Mouse (Mus musculus) embryo, embryonic 11.5 days (tissue): ENCODE measurements around the gene Rras2.

Experiments used
- DNase-seq: peaks from one replicate; pipeline ENCODE4 v3.0.0-alpha.2; 2012; ENCODE audit warnings: low read depth, low spot score

The Rras2 gene

DNA sequence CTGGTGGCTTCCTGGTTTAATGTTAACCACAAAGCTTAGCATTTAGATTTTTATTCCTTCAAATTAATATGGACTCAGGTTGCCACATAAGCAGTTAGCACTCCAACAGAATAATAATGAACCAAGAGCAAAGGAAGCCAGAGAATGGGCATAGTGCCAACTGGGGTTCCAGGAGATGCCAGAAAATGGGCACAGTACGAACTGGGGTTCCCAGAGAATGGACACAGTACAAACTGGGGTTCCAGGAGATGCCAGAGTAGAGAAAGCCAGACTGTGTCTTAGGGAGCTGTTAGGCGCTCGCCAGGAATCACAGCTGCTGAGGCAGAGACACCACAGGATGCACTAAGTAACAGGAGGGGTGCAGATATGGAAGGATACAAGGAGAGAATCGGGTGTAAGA, 80.3 kb downstream of the Rras2 start:
- DNase-seq, result no peak

DNA sequence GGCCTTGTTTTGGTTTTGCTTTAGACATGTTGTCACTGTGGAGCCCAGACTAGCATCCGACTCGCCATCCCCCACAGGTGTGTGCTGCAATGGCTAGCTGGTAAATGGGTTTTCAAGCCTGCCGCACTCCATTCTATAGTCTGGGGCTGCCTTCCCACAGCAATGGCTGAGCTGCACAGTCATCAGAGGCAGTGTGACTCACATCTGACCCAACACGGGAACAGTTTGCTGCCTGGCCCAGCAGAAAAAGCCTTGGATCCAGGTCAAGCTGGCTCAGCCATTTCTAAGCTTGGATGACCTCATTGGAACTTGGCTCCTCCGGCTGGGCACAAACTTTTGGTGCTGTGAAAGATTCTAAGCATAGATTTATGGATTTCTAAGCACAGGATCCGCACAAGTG, 88.0 kb downstream of the Rras2 start:
- no peak for DNase-seq

DNA sequence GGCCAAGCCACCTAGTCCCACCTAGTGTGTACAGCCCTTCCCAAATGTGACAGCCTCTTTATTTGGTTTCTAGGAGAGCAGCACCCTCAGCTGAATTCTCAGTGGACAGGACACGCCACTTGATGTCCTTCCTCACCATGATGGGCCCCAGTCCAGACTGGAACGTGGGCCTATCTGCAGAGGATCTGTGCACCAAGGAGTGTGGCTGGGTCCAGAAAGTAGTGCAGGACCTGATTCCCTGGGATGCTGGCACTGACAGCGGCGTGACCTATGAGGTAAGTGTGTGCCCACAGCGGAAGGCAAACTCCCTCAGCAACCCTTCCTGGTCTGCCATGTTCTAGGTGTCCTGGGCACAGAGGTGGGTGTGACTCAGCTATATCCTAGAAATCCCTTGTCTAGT, 88.8 kb downstream of the Rras2 start:
- no peak for DNase-seq

DNA sequence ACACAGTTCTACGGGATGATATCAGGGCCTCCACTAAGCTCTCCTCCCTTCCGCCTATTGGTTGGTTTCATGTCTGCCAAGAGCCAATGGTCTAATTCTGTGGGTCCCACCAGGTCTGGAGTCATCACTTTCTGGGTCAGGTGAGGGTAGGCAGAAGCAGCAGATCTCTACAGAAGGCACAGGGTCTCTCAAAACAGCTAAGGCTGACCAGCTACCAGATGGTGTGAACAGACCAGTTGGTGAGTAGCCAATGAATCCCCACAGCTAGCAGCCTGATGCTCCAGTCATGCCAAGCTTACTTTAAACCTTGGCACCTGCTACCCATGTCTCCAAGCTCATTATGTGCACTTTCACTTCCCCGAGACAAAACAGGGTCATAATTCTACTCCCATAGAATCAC, 90.2 kb downstream of the Rras2 start:
- no peak for DNase-seq

DNA sequence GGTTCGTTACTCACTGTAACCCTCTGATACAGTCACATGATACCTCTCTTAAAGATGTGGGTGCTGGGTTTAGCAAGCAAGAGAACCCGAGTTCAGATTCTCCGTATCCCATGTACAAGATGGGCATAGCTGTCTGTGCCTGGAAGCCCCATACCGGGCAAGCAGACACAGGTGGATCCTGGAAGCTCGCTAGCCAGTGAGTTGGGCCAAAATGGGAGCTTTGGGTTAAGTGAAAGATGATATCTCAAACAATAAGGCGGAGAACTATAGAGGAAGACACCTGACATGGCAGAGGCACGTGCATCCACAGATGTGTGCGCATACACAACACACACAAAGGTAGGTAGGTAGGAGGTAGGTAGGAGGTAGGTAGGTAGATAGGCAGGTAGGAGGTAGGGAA, 90.7 kb downstream of the Rras2 start:
- DNase-seq, result no peak

DNA sequence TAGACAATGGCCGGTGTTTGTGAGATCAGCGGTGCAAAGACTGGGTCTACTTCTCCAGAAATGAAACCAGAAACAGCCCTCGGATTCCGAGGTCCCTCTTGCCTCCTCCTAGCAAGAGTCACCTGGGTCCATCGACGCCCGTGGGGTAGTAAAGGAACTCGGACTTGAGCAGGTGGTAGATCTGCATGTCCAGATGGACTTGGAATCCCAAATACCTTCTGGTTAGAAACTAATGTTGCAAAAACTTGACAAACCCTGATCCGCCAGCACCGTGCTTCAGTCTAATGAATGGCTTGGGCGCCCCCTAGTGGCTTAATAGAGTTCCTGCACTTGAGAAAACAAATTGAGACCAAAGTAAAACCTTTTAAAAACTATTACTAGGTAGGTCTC, 96.9 kb downstream of the Rras2 start:
- peak; percentile 59 for DNase-seq

DNA sequence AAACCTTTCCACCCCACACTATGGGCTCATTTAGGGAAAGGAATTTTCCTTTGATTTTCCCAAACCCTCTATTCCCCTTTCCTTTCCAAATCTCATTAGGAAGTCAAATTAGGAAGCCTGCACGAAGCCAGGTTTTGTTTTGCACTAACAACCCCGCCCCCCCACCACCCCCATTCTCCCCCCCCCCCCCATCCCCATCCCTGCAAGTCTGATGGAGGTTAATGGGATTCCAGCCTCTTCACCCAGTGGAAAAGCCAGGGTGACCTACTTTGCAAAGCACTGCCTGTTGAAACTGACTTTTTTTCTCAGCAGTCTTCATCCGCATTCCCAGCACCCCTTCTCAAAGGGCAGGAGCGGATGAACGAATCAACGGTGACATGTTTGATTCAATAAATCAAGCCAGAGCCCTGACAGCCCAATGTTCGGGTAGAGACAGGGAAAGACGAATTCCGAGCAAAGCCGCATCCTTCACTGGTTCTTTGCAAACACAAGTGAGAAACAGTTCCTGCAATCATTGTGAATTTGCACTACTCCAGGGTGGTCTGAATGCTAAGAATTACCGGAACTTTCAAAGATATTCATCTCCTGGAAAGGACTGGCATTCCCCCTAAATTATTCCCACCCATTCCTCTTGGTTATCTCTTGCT, 97.4 kb downstream of the Rras2 start:
- no peak for DNase-seq

DNA sequence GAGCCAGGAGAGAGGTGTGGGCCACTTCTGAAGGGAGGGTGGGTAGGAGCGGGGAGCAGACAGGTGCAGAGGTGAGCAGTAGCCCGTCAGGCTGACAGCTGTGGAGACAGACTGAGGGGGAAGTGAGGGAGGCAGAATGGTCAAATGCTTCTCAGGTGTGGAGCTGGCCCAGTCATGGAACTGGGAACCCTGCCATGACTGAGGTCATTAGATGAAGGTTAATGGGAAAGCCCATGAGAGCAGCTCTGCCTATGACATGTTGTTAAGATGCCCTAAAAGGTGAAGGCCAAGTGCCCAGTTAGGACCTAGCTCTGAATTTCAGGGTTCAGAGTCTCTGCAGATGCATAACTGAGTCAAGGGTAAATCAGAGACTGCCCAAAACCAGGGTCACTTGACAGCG, 98.7 kb downstream of the Rras2 start:
- DNase-seq, result no peak

DNA sequence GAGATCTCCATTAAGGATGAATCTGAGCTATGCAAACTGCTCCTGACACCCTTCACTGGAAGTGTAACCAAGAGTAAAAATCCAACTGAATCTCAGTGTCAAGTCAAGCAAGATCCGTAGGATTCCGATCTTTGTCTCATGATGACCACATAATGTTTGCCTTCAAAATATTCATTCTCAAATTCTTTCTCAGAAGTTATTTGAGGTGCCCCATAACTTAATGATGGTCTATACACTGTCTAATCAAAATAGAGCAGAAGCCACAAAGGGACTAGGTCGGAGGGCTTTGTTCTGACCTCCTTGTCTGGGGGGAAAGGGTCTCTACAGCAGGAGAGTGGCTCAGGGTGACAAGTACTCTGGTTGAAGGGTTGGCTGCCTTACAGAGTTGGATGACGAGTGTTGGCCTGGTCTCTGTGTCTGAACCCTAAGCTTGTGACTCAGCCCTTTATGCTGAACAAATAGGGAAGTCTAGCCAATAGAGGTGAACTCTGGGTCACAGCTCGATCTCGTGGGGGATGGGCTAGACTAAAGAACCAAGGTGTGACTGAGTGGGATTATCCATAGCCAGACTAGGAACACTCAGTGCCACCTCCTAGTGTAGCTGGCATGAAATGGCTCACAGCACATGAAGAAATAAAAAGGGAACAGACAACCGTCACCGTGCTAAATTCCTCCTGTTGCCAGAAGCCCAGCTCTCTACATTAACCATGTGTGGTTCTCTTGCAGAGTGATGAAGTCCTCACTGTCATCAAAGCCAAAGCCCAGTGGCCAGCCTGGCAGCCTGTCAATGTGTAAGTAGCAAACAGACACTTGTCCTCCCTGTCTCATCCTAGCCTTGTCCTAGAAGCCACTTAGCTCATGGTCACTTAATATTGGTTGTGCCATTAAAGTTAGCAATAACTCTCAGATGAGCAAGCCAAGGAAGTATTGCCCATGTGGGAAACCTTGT, 101.3 kb downstream of the Rras2 start:
- DNase-seq, result no peak

DNA sequence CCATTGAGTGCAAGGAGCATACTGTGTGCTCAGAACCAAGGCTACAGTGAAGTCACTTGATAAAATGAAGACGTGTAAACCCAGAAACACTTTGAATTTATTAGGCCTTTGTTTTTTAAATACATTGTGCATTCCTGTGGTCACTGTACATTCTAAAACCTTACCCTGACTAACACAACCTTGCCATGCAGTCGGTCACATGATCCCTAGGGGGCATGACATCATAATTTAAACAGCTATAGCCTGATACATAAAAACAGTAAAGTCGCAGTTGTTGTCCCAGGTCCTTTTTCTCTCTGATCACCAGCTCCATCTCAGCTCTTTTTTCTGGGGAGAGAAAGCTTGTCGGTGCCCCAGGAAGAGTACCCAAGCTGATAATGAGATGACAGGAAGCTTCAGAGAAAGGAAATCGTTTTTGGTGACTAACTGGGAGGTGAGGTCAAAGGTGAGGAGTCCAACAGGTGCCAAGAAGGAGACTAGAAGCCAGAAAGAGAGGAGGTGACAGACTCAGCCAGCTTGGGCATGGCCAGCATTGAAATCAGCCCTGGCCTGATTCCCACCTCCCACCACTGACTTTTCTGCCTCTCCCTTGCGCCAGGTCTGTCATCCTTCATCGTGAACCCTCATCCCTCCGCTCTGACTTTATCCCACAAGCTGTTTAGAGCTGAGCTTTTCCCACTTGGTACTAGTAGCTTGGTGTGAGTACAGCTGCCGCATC, 105.7 kb downstream of the Rras2 start:
- DNase-seq, result no peak

DNA sequence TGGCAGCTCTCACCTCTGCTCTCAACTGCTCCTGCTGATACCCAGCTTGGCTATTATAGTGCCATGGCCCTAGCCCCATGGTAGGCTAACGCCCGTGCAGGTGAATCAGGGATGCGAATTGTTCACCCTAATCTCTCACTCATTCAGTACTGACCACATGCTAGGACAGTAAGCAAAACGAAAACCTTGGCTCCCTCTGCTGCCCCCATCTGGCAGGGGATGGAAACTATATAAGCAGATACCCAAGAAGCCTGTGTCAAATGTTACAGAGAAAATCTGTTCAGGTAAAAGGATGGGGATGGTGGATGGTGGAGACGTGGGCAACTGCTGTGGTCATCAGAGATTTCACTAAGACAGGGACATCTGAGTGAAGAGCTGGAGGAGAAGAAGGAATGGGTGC, 110.0 kb downstream of the Rras2 start:
- peak; percentile 7 for DNase-seq

DNA sequence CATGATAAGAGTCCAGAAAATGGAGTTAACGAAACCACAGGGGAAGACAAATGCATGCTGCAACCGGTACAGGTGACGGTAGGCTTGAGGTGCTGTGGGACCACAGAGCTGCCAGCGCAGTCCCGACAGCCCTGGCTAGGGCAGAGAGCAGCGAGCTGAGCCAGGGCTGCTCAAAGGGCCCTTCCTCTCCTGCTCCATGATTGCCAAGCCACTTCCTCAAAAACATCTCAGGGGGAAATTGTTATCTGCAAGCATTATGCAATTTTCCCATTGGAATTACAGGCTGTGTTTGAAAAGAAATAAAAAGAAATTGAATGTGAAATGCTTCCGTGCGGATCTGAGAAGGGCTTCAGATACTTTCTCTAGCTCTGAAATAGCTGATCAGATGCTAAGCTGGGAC, 111.1 kb downstream of the Rras2 start:
- DNase-seq, result no peak

DNA sequence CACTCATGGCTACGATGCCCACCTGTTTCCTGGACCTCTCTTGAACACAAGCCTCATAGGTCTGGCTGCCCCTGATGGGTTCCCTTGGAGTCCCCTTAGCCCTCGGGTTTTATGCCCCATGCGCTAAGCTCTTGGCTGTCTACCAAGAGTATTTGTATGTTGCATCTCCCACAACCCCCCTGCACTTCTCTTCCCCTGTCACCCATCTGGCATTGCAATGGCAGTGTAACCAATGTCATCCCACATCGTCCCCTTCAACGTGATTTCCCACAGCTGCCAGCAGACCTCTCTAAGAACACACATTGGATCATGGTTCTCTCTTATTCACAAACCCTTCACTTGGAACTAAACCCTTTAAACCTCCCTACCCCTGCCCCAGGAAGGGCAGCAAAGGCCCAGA, 112.1 kb downstream of the Rras2 start:
- no peak for DNase-seq

DNA sequence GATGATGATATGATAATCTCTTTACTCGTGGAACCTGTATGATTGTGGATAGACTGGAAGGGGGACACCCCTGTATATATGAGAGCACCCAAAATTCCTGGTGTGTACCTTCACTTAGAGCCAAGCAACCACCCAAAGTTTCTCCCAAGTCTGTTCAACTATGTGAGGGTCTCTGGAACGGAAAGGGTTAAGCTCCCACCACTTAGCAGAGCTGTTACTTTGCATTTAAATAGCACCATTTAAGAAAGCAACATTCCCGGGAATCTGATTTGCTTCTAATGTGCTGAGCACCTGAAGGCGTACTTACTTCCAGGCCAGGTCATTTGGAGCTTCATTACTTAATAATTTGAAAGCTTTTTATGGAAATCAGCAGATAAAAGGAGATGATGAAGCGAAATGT, 113.4 kb downstream of the Rras2 start:
- no peak for DNase-seq

DNA sequence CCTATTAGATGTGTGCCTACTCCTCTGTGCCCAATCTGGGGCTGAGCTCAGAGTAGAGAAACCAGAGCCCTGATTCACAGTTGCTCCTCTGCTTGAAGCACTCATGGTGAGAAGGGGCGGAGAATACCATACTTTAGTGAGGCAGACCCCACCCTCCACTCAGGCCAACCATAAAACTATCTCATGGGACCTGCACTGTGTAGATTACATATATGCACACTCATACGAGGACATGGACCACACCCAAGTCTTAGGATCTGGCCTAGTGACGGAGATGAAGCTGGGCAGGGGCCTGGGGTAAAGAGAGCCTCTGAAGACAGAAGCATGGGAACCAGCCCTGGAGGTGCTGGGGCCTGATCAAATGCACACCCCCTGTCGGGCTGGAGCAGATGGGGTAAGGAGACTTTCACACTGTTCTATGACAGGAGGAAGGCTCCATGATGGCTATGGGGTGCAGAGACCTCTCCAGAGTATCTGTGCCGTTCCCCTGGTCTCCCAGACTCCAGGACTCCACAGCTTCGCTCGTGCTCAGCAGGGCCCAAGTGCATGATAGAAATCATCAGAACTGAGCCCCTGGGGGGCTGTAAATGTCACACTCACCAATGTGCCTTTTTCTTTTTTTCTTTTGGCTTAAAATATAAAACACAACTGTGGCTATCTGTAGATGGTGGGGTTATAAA, 119.8 kb downstream of the Rras2 start:
- DNase-seq, result no peak
